Comparison of ENCODE assay signal across 7 mouse cellular contexts in genomic region chr3:89088974-89089373, GRCm38 (mm10). TPM values are rescaled to one million over a fixed set of nuclear protein-coding genes. Genes with fewer than 3 reads are reported as not detected.
DNase-seq lines count a peak whose midpoint lies in the region; ATAC-seq and TF ChIP-seq lines count a peak whose summit lies in the region.

No protein-coding gene starts in this region.

- H3K36me3 ChIP-seq in liver, adult 2 months (ENCODE audit: control insufficient read depth, insufficient read depth, low read length) = no peaks in the 10 kb centered on the region
- H3K36me3 ChIP-seq in intestine, embryonic 16.5 days (ENCODE audit: control insufficient read depth, insufficient read depth, low read length) = no peaks in the 10 kb centered on the region
- H3K36me3 ChIP-seq in neural tube, embryonic 12.5 days = peaks cover 40% of the 10 kb centered on the region

- H3K4me2 ChIP-seq in intestine, embryonic 16.5 days (ENCODE audit: low read depth, low read length) = peak overlapping the region; percentile 100
- H3K4me2 ChIP-seq in neural tube, embryonic 12.5 days (replicated peaks) = peak overlapping the region; percentile 97

- no peak overlapping the region for H3K27ac ChIP-seq in liver, adult 2 months (replicated peaks; ENCODE audit: insufficient read depth, low read depth, low read length)
- H3K27ac ChIP-seq in embryonic fibroblast, embryonic 13.5 days (ENCODE audit: insufficient read depth, low read length) = no peak overlapping the region
- no peak overlapping the region for H3K27ac ChIP-seq in intestine, embryonic 16.5 days (ENCODE audit: low read length)
- H3K27ac ChIP-seq in neural tube, embryonic 12.5 days = no peak overlapping the region

- WGBS in liver, adult 2 months = 51% methylated on average over 14 of the region's 14 CpGs
- WGBS in intestine, embryonic 16.5 days = 42% methylated on average over 14 of the region's 14 CpGs
- WGBS in neural tube, embryonic 12.5 days = 59% methylated on average over 14 of the region's 14 CpGs

- H3K4me3 ChIP-seq in liver, adult 2 months (ENCODE audit: insufficient read depth, low read depth, low read length) = peak overlapping the region; percentile 3; the same call in 1 of the 2 replicates
- peak overlapping the region; percentile 47; the same call in 1 of the 2 replicates for H3K4me3 ChIP-seq in embryonic fibroblast, embryonic 13.5 days (ENCODE audit: insufficient read depth, low read length)
- H3K4me3 ChIP-seq in intestine, embryonic 16.5 days (ENCODE audit: low read length) = peak overlapping the region; percentile 74
- H3K4me3 ChIP-seq in neural tube, embryonic 12.5 days = 0 out of 2 replicates have a peak overlapping the region, but pooled peaks have one; percentile 1

- TF ChIP-seq POLR2A in liver, adult 2 months (IDR thresholded peaks at IDR 0.05; ENCODE audit: extremely low read depth, insufficient read depth, low read length) = no peak
- no peak for TF ChIP-seq POLR2A in embryonic fibroblast, embryonic 13.5 days (IDR thresholded peaks at IDR 0.05; ENCODE audit: low read depth, low read length)

- no peaks in the 10 kb centered on the region for H3K9me3 ChIP-seq in intestine, embryonic 16.5 days (ENCODE audit: control insufficient read depth, low read length)
- H3K9me3 ChIP-seq in neural tube, embryonic 12.5 days = no peaks in the 10 kb centered on the region

- TF ChIP-seq CTCF in liver, adult 2 months (IDR thresholded peaks at IDR 0.05; ENCODE audit: low read depth, low read length) = no peak
- no peak for TF ChIP-seq CTCF in embryonic fibroblast, embryonic 13.5 days (IDR thresholded peaks at IDR 0.05; ENCODE audit: borderline replicate concordance, insufficient read depth, low read length)

- H3K4me1 ChIP-seq in liver, adult 2 months (ENCODE audit: control insufficient read depth, insufficient read depth, low read length) = peaks cover 13% of the 10 kb centered on the region
- H3K4me1 ChIP-seq in embryonic fibroblast, embryonic 13.5 days (ENCODE audit: control insufficient read depth, insufficient read depth, low read length) = no peaks in the 10 kb centered on the region
- H3K4me1 ChIP-seq in intestine, embryonic 16.5 days (ENCODE audit: control insufficient read depth, insufficient read depth, low read length) = peaks cover 33% of the 10 kb centered on the region
- peaks cover 46% of the 10 kb centered on the region for H3K4me1 ChIP-seq in neural tube, embryonic 12.5 days

- H3K27me3 ChIP-seq in liver, adult 2 months (ENCODE audit: control insufficient read depth, insufficient read depth, low read length) = no peaks in the 10 kb centered on the region
- no peaks in the 10 kb centered on the region for H3K27me3 ChIP-seq in intestine, embryonic 16.5 days (replicated peaks; ENCODE audit: control insufficient read depth, insufficient read depth, low read length)
- peaks cover 13% of the 10 kb centered on the region for H3K27me3 ChIP-seq in neural tube, embryonic 12.5 days (replicated peaks)

- ATAC-seq in intestine, embryonic 16.5 days = no peak
- no peak for ATAC-seq in neural tube, embryonic 12.5 days (ENCODE audit: low FRiP score, low read depth)

- H3K9ac ChIP-seq in liver, adult 2 months (ENCODE audit: low read depth, low read length) = no peak overlapping the region; the same call in 1 of the 2 replicates
- peak overlapping the region; percentile 85; the same call in 1 of the 2 replicates for H3K9ac ChIP-seq in intestine, embryonic 16.5 days (ENCODE audit: low read depth, low read length)
- H3K9ac ChIP-seq in neural tube, embryonic 12.5 days = peak overlapping the region; percentile 78; the same call in 1 of the 2 replicates

- DNase-seq in liver, adult 2 months (ENCODE audit: extremely low read depth, low read depth, low spot score) = no peak
- DNase-seq in liver = no peak
- no peak for DNase-seq in urinary bladder, postnatal 25 days (ENCODE audit: low spot score)
- no peak for DNase-seq in urinary bladder, postnatal 10 days (ENCODE audit: low spot score)

- no peaks in the 10 kb centered on the region for H3K79me2 ChIP-seq in liver, adult 2 months (ENCODE audit: control insufficient read depth, insufficient read depth, low read length)

RNA-seq across cellular contexts. Expression of gene Rusc1, which starts 4.1 kb away (rescaled TPM):
- 4.0 and 4.8 TPM in 2 replicates for total RNA-seq in liver, adult 2 months (2014; rRNA removed)
- 14.0 and 18.3 TPM in 2 replicates for polyA plus RNA-seq in liver, adult 2 months (2012; rRNA removed)
- 15.4 and 17.8 TPM in 2 replicates for polyA plus RNA-seq in embryonic fibroblast, embryonic 13.5 days (2011; ENCODE audit: insufficient read length, low read depth, missing spikeins)
- polyA plus RNA-seq in intestine, embryonic 16.5 days (2015; fragmentation: Nextera tagmentation; extraction: Ambion mirVana) = 31.0 and 34.2 TPM in 2 replicates
- polyA plus RNA-seq in neural tube, embryonic 12.5 days (2016; fragmentation: Nextera tagmentation; extraction: Ambion mirVana) = 70.2 and 78.8 TPM in 2 replicates

RNA-seq across cellular contexts. Expression of gene Gm43738, which starts 11.9 kb away (rescaled TPM):
- not detected in 2 replicates for total RNA-seq in liver, adult 2 months (2014; rRNA removed)
- polyA plus RNA-seq in liver, adult 2 months (2012; rRNA removed) = 0.05 TPM in 1 of 2 replicates, not detected in the other
- not detected in 2 replicates for polyA plus RNA-seq in embryonic fibroblast, embryonic 13.5 days (2011; ENCODE audit: insufficient read length, low read depth, missing spikeins)
- 0.09 TPM in 1 of 2 replicates, not detected in the other for polyA plus RNA-seq in intestine, embryonic 16.5 days (2015; fragmentation: Nextera tagmentation; extraction: Ambion mirVana)
- polyA plus RNA-seq in neural tube, embryonic 12.5 days (2016; fragmentation: Nextera tagmentation; extraction: Ambion mirVana) = not detected in 2 replicates

RNA-seq across cellular contexts. Expression of gene Fdps, which starts 12.8 kb away (rescaled TPM):
- total RNA-seq in liver, adult 2 months (2014; rRNA removed) = 467 and 510 TPM in 2 replicates
- polyA plus RNA-seq in liver, adult 2 months (2012; rRNA removed) = 388 and 397 TPM in 2 replicates
- 145 and 176 TPM in 2 replicates for polyA plus RNA-seq in embryonic fibroblast, embryonic 13.5 days (2011; ENCODE audit: insufficient read length, low read depth, missing spikeins)
- 625 and 664 TPM in 2 replicates for polyA plus RNA-seq in intestine, embryonic 16.5 days (2015; fragmentation: Nextera tagmentation; extraction: Ambion mirVana)
- polyA plus RNA-seq in neural tube, embryonic 12.5 days (2016; fragmentation: Nextera tagmentation; extraction: Ambion mirVana) = 353 and 354 TPM in 2 replicates

RNA-seq across cellular contexts. Expression of gene Pklr, which starts 47.0 kb away (rescaled TPM):
- total RNA-seq in liver, adult 2 months (2014; rRNA removed) = 69.7 and 91.1 TPM in 2 replicates
- polyA plus RNA-seq in liver, adult 2 months (2012; rRNA removed) = 387 and 512 TPM in 2 replicates
- not detected in 2 replicates for polyA plus RNA-seq in embryonic fibroblast, embryonic 13.5 days (2011; ENCODE audit: insufficient read length, low read depth, missing spikeins)
- polyA plus RNA-seq in intestine, embryonic 16.5 days (2015; fragmentation: Nextera tagmentation; extraction: Ambion mirVana) = 148 and 174 TPM in 2 replicates
- polyA plus RNA-seq in neural tube, embryonic 12.5 days (2016; fragmentation: Nextera tagmentation; extraction: Ambion mirVana) = 0.43 and 0.46 TPM in 2 replicates

Comparison
In these comparisons a context has a peak if more than half of its experiments do, and no peak if none do; other contexts are left out.
1. H3K4me3 ChIP-seq: peak in every context shown above with its lines; median percentile 74 in intestine, embryonic 16.5 days; 47 in embryonic fibroblast, embryonic 13.5 days; 3 in liver, adult 2 months; 1 in neural tube, embryonic 12.5 days.